In genomic region chr7:67421088-67421475, GRCm38 (mm10) we compare ENCODE assay signal across 9 mouse cellular contexts. TPM values are rescaled to one million over a fixed set of nuclear protein-coding genes. Genes with fewer than 3 reads are reported as not detected.
DNase-seq lines count a peak whose midpoint lies in the region; ATAC-seq and TF ChIP-seq lines count a peak whose summit lies in the region.
"Had no signal": no experiment of that assay in that cellular context is flagged by ENCODE, and none has a peak within 500 bp of the region (broad histone marks: within the 10 kb centered on the region; RNA-seq: fewer than 3 reads in every experiment).

No protein-coding gene starts in this region.

- no peak for DNase-seq in forebrain, embryonic 11.5 days (ENCODE audit: low spot score)
- DNase-seq in layer of hippocampus, adult 2 months (ENCODE audit: low spot score in 2 of 2) = no peak
- DNase-seq in layer of hippocampus, adult 11-12 months (ENCODE audit: low spot score) = no peak
- DNase-seq in forebrain, postnatal 0 days = no peak
- peak; percentile 69 to 85 for DNase-seq in thymus, adult 18-20 months
- no peak for DNase-seq in left cerebral cortex, adult 8-10 months (ENCODE audit: low spot score in 2 of 2)
- no peak for DNase-seq in kidney, postnatal 10 days

- H3K9ac ChIP-seq in forebrain, embryonic 12.5 days = no peak overlapping the region
- no peak overlapping the region for H3K9ac ChIP-seq in forebrain, embryonic 11.5 days (ENCODE audit: low read length)
- H3K9ac ChIP-seq in forebrain, postnatal 0 days = no peak overlapping the region
- H3K9ac ChIP-seq: liver, embryonic 12.5 days had no signal

- peaks cover 8% of the 10 kb centered on the region; the same call in 1 of the 2 replicates for H3K4me1 ChIP-seq in forebrain, embryonic 12.5 days
- no peaks in the 10 kb centered on the region for H3K4me1 ChIP-seq in forebrain, embryonic 11.5 days (replicated peaks; ENCODE audit: control insufficient read depth, insufficient read depth, low read length)
- peaks cover 16% of the 10 kb centered on the region for H3K4me1 ChIP-seq in forebrain, postnatal 0 days (ENCODE audit: insufficient read depth)

- no peak for TF ChIP-seq CTCF in layer of hippocampus, adult 2 months (conservative IDR thresholded peaks at IDR 0.05)
- TF ChIP-seq CTCF in forebrain, postnatal 0 days (IDR thresholded peaks at IDR 0.05; ENCODE audit: low read depth) = no peak

- no peaks in the 10 kb centered on the region for H3K9me3 ChIP-seq in forebrain, embryonic 12.5 days
- H3K9me3 ChIP-seq in forebrain, embryonic 11.5 days (ENCODE audit: control insufficient read depth, low read length) = no peaks in the 10 kb centered on the region
- no peaks in the 10 kb centered on the region for H3K9me3 ChIP-seq in forebrain, postnatal 0 days (ENCODE audit: low read length)
- H3K9me3 ChIP-seq: liver, embryonic 12.5 days had no signal

- no peak overlapping the region for H3K4me2 ChIP-seq in forebrain, embryonic 12.5 days
- H3K4me2 ChIP-seq in forebrain, embryonic 11.5 days (ENCODE audit: low read depth, low read length, severe bottlenecking) = no peak overlapping the region
- H3K4me2 ChIP-seq in forebrain, postnatal 0 days (ENCODE audit: low read depth) = no peak overlapping the region
- H3K4me2 ChIP-seq: liver, embryonic 12.5 days had no signal

- peak overlapping the region; percentile 69; the same call in 1 of the 2 replicates for H3K27ac ChIP-seq in forebrain, embryonic 12.5 days
- H3K27ac ChIP-seq in forebrain, embryonic 11.5 days (ENCODE audit: low read depth, low read length) = no peak overlapping the region
- peak overlapping the region; percentile 65 for H3K27ac ChIP-seq in layer of hippocampus, adult 2 months
- peak overlapping the region; percentile 54 for H3K27ac ChIP-seq in forebrain, postnatal 0 days (ENCODE audit: low read depth, low read length)
- H3K27ac ChIP-seq: liver, embryonic 12.5 days had no signal

- H3K4me3 ChIP-seq in forebrain, embryonic 12.5 days (replicated peaks) = no peak overlapping the region
- H3K4me3 ChIP-seq in forebrain, embryonic 11.5 days (ENCODE audit: low read depth, low read length) = no peak overlapping the region
- H3K4me3 ChIP-seq in layer of hippocampus, adult 2 months = no peak overlapping the region
- no peak overlapping the region for H3K4me3 ChIP-seq in forebrain, postnatal 0 days (ENCODE audit: low read depth, low read length)
- H3K4me3 ChIP-seq: liver, embryonic 12.5 days had no signal

- no peaks in the 10 kb centered on the region for H3K27me3 ChIP-seq in forebrain, embryonic 12.5 days
- no peaks in the 10 kb centered on the region for H3K27me3 ChIP-seq in forebrain, embryonic 11.5 days (ENCODE audit: control insufficient read depth, insufficient read depth, low read length)
- no peaks in the 10 kb centered on the region for H3K27me3 ChIP-seq in forebrain, postnatal 0 days (ENCODE audit: insufficient read depth, low read length)
- H3K27me3 ChIP-seq: liver, embryonic 12.5 days had no signal

- 71% methylated on average over 3 of the region's 3 CpGs for WGBS in forebrain, embryonic 12.5 days
- 76% methylated on average over 3 of the region's 3 CpGs for WGBS in forebrain, embryonic 11.5 days
- WGBS in forebrain, postnatal 0 days = 30% methylated on average over 3 of the region's 3 CpGs

- no peak for ATAC-seq in forebrain, embryonic 12.5 days (ENCODE audit: low FRiP score)
- ATAC-seq in forebrain, embryonic 11.5 days (replicated peaks; ENCODE audit: low FRiP score) = no peak
- peak; percentile 68 for ATAC-seq in forebrain, postnatal 0 days
- ATAC-seq: liver, embryonic 12.5 days had no signal

- H3K36me3 ChIP-seq in forebrain, embryonic 12.5 days (replicated peaks) = no peaks in the 10 kb centered on the region
- H3K36me3 ChIP-seq in forebrain, embryonic 11.5 days (ENCODE audit: control insufficient read depth, insufficient read depth, low read length) = no peaks in the 10 kb centered on the region
- no peaks in the 10 kb centered on the region for H3K36me3 ChIP-seq in forebrain, postnatal 0 days (ENCODE audit: insufficient read depth)
- H3K36me3 ChIP-seq: liver, embryonic 12.5 days had no signal

RNA-seq across cellular contexts. Expression of gene Mef2a, which starts 48.4 kb away (rescaled TPM):
- 30.6 and 32.1 TPM in 2 replicates for polyA plus RNA-seq in forebrain, embryonic 12.5 days (2016; fragmentation: Nextera tagmentation; extraction: Ambion mirVana)
- 23.6 and 25.9 TPM in 2 replicates for polyA plus RNA-seq in forebrain, embryonic 11.5 days (2014; fragmentation: Nextera tagmentation; extraction: Ambion mirVana)
- 100 to 1,000 TPM; 151 to 157 TPM for total RNA-seq in layer of hippocampus, adult 2 months (2021)
- 62.2 and 80.9 TPM in 2 replicates for total RNA-seq in forebrain, postnatal 0 days (2014; rRNA removed)
- polyA plus RNA-seq in forebrain, postnatal 0 days (2015; fragmentation: Nextera tagmentation; extraction: Ambion mirVana) = 31.1 and 47.7 TPM in 2 replicates
- total RNA-seq in left cerebral cortex, adult 8-10 months (2022) = 100 to 1,000 TPM; 122 to 131 (median 125) TPM

Comparison
In these comparisons a context has a peak if more than half of its experiments do, and no peak if none do; other contexts are left out.
1. DNase-seq: peak in thymus, adult 18-20 months (2 of 2); none in forebrain, embryonic 11.5 days (single experiment), layer of hippocampus, adult 2 months (0 of 2), layer of hippocampus, adult 11-12 months (single experiment), forebrain, postnatal 0 days (single experiment), left cerebral cortex, adult 8-10 months (0 of 2) and kidney, postnatal 10 days (single experiment).